In genomic region chr11:76709625-76710452, GRCm38 (mm10) we compare ENCODE assay signal across 8 mouse cellular contexts. TPM values are rescaled to one million over a fixed set of nuclear protein-coding genes. Genes with fewer than 3 reads are reported as not detected.
DNase-seq lines count a peak whose midpoint lies in the region; ATAC-seq lines count a peak whose summit lies in the region.

No protein-coding gene starts in this region.

- no peaks in the 10 kb centered on the region for H3K36me3 ChIP-seq in forebrain, embryonic 10.5 days (replicated peaks)
- H3K36me3 ChIP-seq in forebrain, embryonic 16.5 days (ENCODE audit: control insufficient read depth, insufficient read depth), result no peaks in the 10 kb centered on the region
- H3K36me3 ChIP-seq in neural tube, embryonic 12.5 days, result no peaks in the 10 kb centered on the region

- no peak for DNase-seq in forebrain, embryonic 10.5 days (ENCODE audit: extremely low spot score, low spot score)
- peak; percentile 81 for DNase-seq in adrenal gland, postnatal 10 days
- peak; percentile 37 for DNase-seq in gonadal fat pad, adult 2 months (ENCODE audit: low read depth)
- DNase-seq in kidney, postnatal 25 days, result peak; percentile 17 to 60
- DNase-seq in right cerebral cortex, postnatal 25 days, result no peak

- 26% methylated on average over 15 of the region's 17 CpGs for WGBS in forebrain, embryonic 10.5 days
- 16% methylated on average over 13 of the region's 17 CpGs for WGBS in forebrain, embryonic 16.5 days
- WGBS in neural tube, embryonic 12.5 days, result 33% methylated on average over 13 of the region's 17 CpGs

- no peak for ATAC-seq in forebrain, embryonic 16.5 days
- ATAC-seq in neural tube, embryonic 12.5 days (ENCODE audit: low FRiP score, low read depth), result no peak
- ATAC-seq in monocyte, adult 5-6 weeks (replicated peaks; ENCODE audit: insufficient number of reproducible peaks, low FRiP score, low TSS enrichment, poor library complexity, severe bottlenecking), result no peak

- peaks cover 8% of the 10 kb centered on the region; the same call in 1 of the 2 replicates for H3K9me3 ChIP-seq in forebrain, embryonic 10.5 days
- H3K9me3 ChIP-seq in forebrain, embryonic 16.5 days (ENCODE audit: control insufficient read depth, low read length), result 0 out of 2 replicates have a peak, but pooled peaks cover 4% of the 10 kb centered on the region
- 0 out of 2 replicates have a peak, but pooled peaks cover 5% of the 10 kb centered on the region for H3K9me3 ChIP-seq in neural tube, embryonic 12.5 days

- no peak overlapping the region for H3K4me3 ChIP-seq in forebrain, embryonic 10.5 days
- H3K4me3 ChIP-seq in forebrain, embryonic 16.5 days (replicated peaks; ENCODE audit: low read length), result no peak overlapping the region
- H3K4me3 ChIP-seq in neural tube, embryonic 12.5 days, result no peak overlapping the region

- H3K4me2 ChIP-seq in forebrain, embryonic 16.5 days (ENCODE audit: low read length), result no peak overlapping the region
- peak overlapping the region; percentile 15; the same call in 1 of the 2 replicates for H3K4me2 ChIP-seq in neural tube, embryonic 12.5 days (replicated peaks)

- H3K9ac ChIP-seq in forebrain, embryonic 16.5 days (replicated peaks; ENCODE audit: low read depth, low read length), result no peak overlapping the region
- H3K9ac ChIP-seq in neural tube, embryonic 12.5 days, result no peak overlapping the region

- H3K4me1 ChIP-seq in forebrain, embryonic 10.5 days, result peaks cover 16% of the 10 kb centered on the region
- H3K4me1 ChIP-seq in forebrain, embryonic 16.5 days (replicated peaks; ENCODE audit: control insufficient read depth, insufficient read depth, low read length), result 0 out of 2 replicates have a peak, but pooled peaks cover 4% of the 10 kb centered on the region
- no peaks in the 10 kb centered on the region; the same call in 1 of the 2 replicates for H3K4me1 ChIP-seq in neural tube, embryonic 12.5 days

- no peaks in the 10 kb centered on the region for H3K27me3 ChIP-seq in forebrain, embryonic 10.5 days (ENCODE audit: poor library complexity, severe bottlenecking)
- no peaks in the 10 kb centered on the region for H3K27me3 ChIP-seq in forebrain, embryonic 16.5 days (replicated peaks; ENCODE audit: control insufficient read depth, insufficient read depth, low read length)
- no peaks in the 10 kb centered on the region for H3K27me3 ChIP-seq in neural tube, embryonic 12.5 days (replicated peaks)

- peak overlapping the region; percentile 45 for H3K27ac ChIP-seq in forebrain, embryonic 10.5 days
- H3K27ac ChIP-seq in forebrain, embryonic 16.5 days (ENCODE audit: low read length), result no peak overlapping the region
- no peak overlapping the region for H3K27ac ChIP-seq in neural tube, embryonic 12.5 days

RNA-seq across cellular contexts. Expression of gene Trarg1, which starts 30.2 kb away (rescaled TPM):
- polyA plus RNA-seq in forebrain, embryonic 10.5 days (2016; fragmentation: Nextera tagmentation; extraction: Ambion mirVana), result 0.05 and 0.15 TPM in 2 replicates
- polyA plus RNA-seq in forebrain, embryonic 16.5 days (2015; fragmentation: Nextera tagmentation; extraction: Ambion mirVana), result 0.24 and 0.27 TPM in 2 replicates
- total RNA-seq in adrenal gland, postnatal 10 days (2021), result 10 to 100 TPM; 69.6 to 95.7 TPM
- polyA plus RNA-seq in gonadal fat pad, adult 2 months (2012; rRNA removed), result 36.6 and 49.2 TPM in 2 replicates
- 0.27 and 0.62 TPM in 2 replicates for polyA plus RNA-seq in neural tube, embryonic 12.5 days (2016; fragmentation: Nextera tagmentation; extraction: Ambion mirVana)
- not detected in 3 replicates for total RNA-seq in monocyte, adult 5-6 weeks (2017)

RNA-seq across cellular contexts. Expression of gene Bhlha9, which starts 37.6 kb away (rescaled TPM):
- polyA plus RNA-seq in forebrain, embryonic 10.5 days (2016; fragmentation: Nextera tagmentation; extraction: Ambion mirVana), result not detected in 2 replicates
- polyA plus RNA-seq in forebrain, embryonic 16.5 days (2015; fragmentation: Nextera tagmentation; extraction: Ambion mirVana), result 0.27 and 1.3 TPM in 2 replicates
- under 1 TPM; 0.24 to 0.30 TPM for total RNA-seq in adrenal gland, postnatal 10 days (2021)
- not detected in 2 replicates for polyA plus RNA-seq in gonadal fat pad, adult 2 months (2012; rRNA removed)
- polyA plus RNA-seq in neural tube, embryonic 12.5 days (2016; fragmentation: Nextera tagmentation; extraction: Ambion mirVana), result 0.27 and 0.38 TPM in 2 replicates
- not detected in 3 replicates for total RNA-seq in monocyte, adult 5-6 weeks (2017)

RNA-seq across cellular contexts. Expression of gene Gosr1, which starts 53.5 kb away (rescaled TPM):
- polyA plus RNA-seq in forebrain, embryonic 10.5 days (2016; fragmentation: Nextera tagmentation; extraction: Ambion mirVana), result 23.2 and 24.3 TPM in 2 replicates
- polyA plus RNA-seq in forebrain, embryonic 16.5 days (2015; fragmentation: Nextera tagmentation; extraction: Ambion mirVana), result 29.4 and 35.4 TPM in 2 replicates
- 10 to 100 TPM; 62.1 to 64.9 TPM for total RNA-seq in adrenal gland, postnatal 10 days (2021)
- 21.2 and 21.5 TPM in 2 replicates for polyA plus RNA-seq in gonadal fat pad, adult 2 months (2012; rRNA removed)
- 26.8 and 27.4 TPM in 2 replicates for polyA plus RNA-seq in neural tube, embryonic 12.5 days (2016; fragmentation: Nextera tagmentation; extraction: Ambion mirVana)
- total RNA-seq in monocyte, adult 5-6 weeks (2017), result 43.3 to 103 TPM (median 80.0 TPM) in 3 replicates

Comparison
In these comparisons a context has a peak if more than half of its experiments do, and no peak if none do; other contexts are left out.
1. DNase-seq: peak in adrenal gland, postnatal 10 days (single experiment), gonadal fat pad, adult 2 months (single experiment) and kidney, postnatal 25 days (2 of 2); none in forebrain, embryonic 10.5 days (single experiment) and right cerebral cortex, postnatal 25 days (single experiment).
2. RNA of gene Trarg1, which starts 30.2 kb away (polyA plus RNA-seq): 36.6 to 49.2 TPM in gonadal fat pad, adult 2 months; 0.27 to 0.62 TPM in neural tube, embryonic 12.5 days, 0.24 to 0.27 TPM in forebrain, embryonic 16.5 days and 0.05 to 0.15 TPM in forebrain, embryonic 10.5 days; every median in the first group is over 10 times any median in the second.